Mouse (Mus musculus) liver, embryonic 11.5 days (tissue): ENCODE measurements around the gene Frmd4a. TPM values are rescaled to one million over a fixed set of nuclear protein-coding genes. Genes with fewer than 3 reads are reported as not detected.
A peak's percentile ranks its signal among the peaks of the same experiment; 100 is the strongest.

Source experiments
- ATAC-seq: fragments of 200-750 bp; cut with Nextera tagmentation; replicated peaks from 2 replicates; pipeline ENCODE4 v1.8.0; 2017; ENCODE audit warnings: moderate number of reproducible peaks, mild to moderate bottlenecking, moderate TSS enrichment, moderate library complexity; ENCODE audit not compliant: low FRiP score
- DNase-seq: peaks from one replicate; pipeline ENCODE4 v3.0.0-alpha.2; 2017; ENCODE audit warnings: low spot score
- H3K27ac ChIP-seq: fragments of 300-500 bp; sonication (generic); 2 replicates; pipeline ENCODE4 v1.5.1; 2014; ENCODE audit warnings: mild to moderate bottlenecking, low read depth, low read length, control low read depth
- H3K27me3 ChIP-seq: fragments of 300-500 bp; sonication (generic); replicated peaks from 2 replicates; pipeline ENCODE4 v1.6.1; 2014; ENCODE audit warnings: low read length, mixed read lengths; ENCODE audit not compliant: control insufficient read depth, insufficient read depth
- H3K36me3 ChIP-seq: fragments of 300-500 bp; sonication (generic); 2 replicates; pipeline ENCODE4 v1.6.1; 2014; ENCODE audit warnings: mild to moderate bottlenecking, low read length, moderate library complexity, mixed read lengths; ENCODE audit not compliant: control insufficient read depth, insufficient read depth
- H3K4me1 ChIP-seq: fragments of 300-500 bp; sonication (generic); replicated peaks from 2 replicates; pipeline ENCODE4 v1.6.1; 2014; ENCODE audit warnings: low read length, mixed read lengths; ENCODE audit not compliant: control insufficient read depth, insufficient read depth
- H3K4me2 ChIP-seq: fragments of 300-500 bp; sonication (generic); 2 replicates; pipeline ENCODE4 v1.6.1; 2014; ENCODE audit warnings: mild to moderate bottlenecking, control low read depth, moderate library complexity
- H3K4me3 ChIP-seq: fragments of 300-500 bp; sonication (generic); 2 replicates; pipeline ENCODE4 v1.5.1; 2014; ENCODE audit warnings: low read depth, low read length, control low read depth
- H3K9ac ChIP-seq: fragments of 300-500 bp; sonication (generic); 2 replicates; pipeline ENCODE4 v1.6.1; 2014; ENCODE audit warnings: low read depth, low read length, control low read depth
- H3K9me3 ChIP-seq: fragments of 300-500 bp; sonication (generic); 2 replicates; pipeline ENCODE4 v1.6.1; 2016; ENCODE audit warnings: low read length, inconsistent platforms, mixed read lengths; ENCODE audit not compliant: control insufficient read depth
- WGBS: fragments of 180-500 bp; shearing (Covaris S2); extraction: QIAGEN DNeasy Blood & Tissue Kit; methylation state at CpG from one replicate; pipeline ENCODE4 v1.1.7; 2014; 5-methylcytosine and 5-hydroxymethylcytosine counted together
- polyA plus RNA-seq: library from polyadenylated mRNA; unstranded; fragments of >200 nt; fragmentation: Nextera tagmentation; extraction: Ambion mirVana; gene quantifications from 2 replicates; pipeline ENCODE4 v1.2.1, GENCODE M21; 2014

The Frmd4a gene
- polyA plus RNA-seq, 1 experiment from 2014 or later: 18.6 TPM

- ATAC-seq: no peak
Observed at GRCm38 (mm10) chr2:4645066-4645465, 627.5 kb downstream of the Frmd4a start.

GRCm38 (mm10) chr2:4648094-4648493, 630.6 kb downstream of the Frmd4a start:
- Histone ChIP-seq H3K9ac (no peak overlapping the region), H3K4me1 (peaks cover 3% of the 10 kb centered on the region), H3K9me3 (no peaks in the 10 kb centered on the region), H3K4me3 (no peak overlapping the region), H3K4me2 (no peak overlapping the region), H3K36me3 (peaks cover 15% of the 10 kb centered on the region), H3K27me3 (no peaks in the 10 kb centered on the region), H3K27ac (no peak overlapping the region)
- WGBS: 93% methylated on average over 4 of the region's 4 CpGs
- DNase-seq (no peak), ATAC-seq (no peak)

More at GRCm38 (mm10) chr2:4645066-4645465, 627.5 kb downstream of the Frmd4a start:
- Histone ChIP-seq H3K36me3 (peaks cover 25% of the 10 kb centered on the region), H3K27ac (no peak overlapping the region), H3K4me3 (no peak overlapping the region), H3K9me3 (no peaks in the 10 kb centered on the region), H3K4me1 (no peaks in the 10 kb centered on the region; the same call in 1 of the 2 replicates), H3K27me3 (no peaks in the 10 kb centered on the region), H3K9ac (no peak overlapping the region), H3K4me2 (no peak overlapping the region)
- no peak for DNase-seq
- 88% methylated on average over 4 of the region's 4 CpGs for WGBS

- Histone ChIP-seq H3K36me3 (peaks cover 8% of the 10 kb centered on the region), H3K27me3 (no peaks in the 10 kb centered on the region), H3K4me1 (peaks cover 3% of the 10 kb centered on the region), H3K9me3 (no peaks in the 10 kb centered on the region), H3K4me2 (no peak overlapping the region), H3K9ac (no peak overlapping the region), H3K27ac (no peak overlapping the region), H3K4me3 (0 out of 2 replicates have a peak overlapping the region, but pooled peaks have one; percentile 5)
- 89% methylated on average over 2 of the region's 2 CpGs for whole genome bisulfite sequencing
- no peak for ATAC-seq
- no peak for DNase-seq
Observed at GRCm38 (mm10) chr2:4649646-4650045, 632.1 kb downstream of the Frmd4a start.

- peak; percentile 89 for DNase-seq
- Histone ChIP-seq H3K9ac (peak within 1 kb of the TSS; percentile 91), H3K27me3 (no peaks in the 10 kb centered on the region), H3K4me1 (peaks cover 3% of the 10 kb centered on the region), H3K36me3 (0 out of 2 replicates have a peak, but pooled peaks cover 4% of the 10 kb centered on the region), H3K4me2 (peak within 1 kb of the TSS; percentile 81), H3K27ac (peak within 1 kb of the TSS; percentile 54), H3K4me3 (peak within 1 kb of the TSS; percentile 95), H3K9me3 (no peaks in the 10 kb centered on the region)
- peak; percentile 93 for ATAC-seq
- WGBS: 1% methylated on average over 40 of the region's 40 CpGs
Observed at GRCm38 (mm10) chr2:4651500-4652285, 634.2 kb downstream of the Frmd4a start, which contains the start of gene Prpf18. TSS of gene Prpf18 (minus strand) at chr2:4652113.

GRCm38 (mm10) chr2:4660677-4661076, 643.2 kb downstream of the Frmd4a start:
- Histone ChIP-seq H3K36me3 (no peaks in the 10 kb centered on the region), H3K4me2 (no peak overlapping the region)
- ATAC-seq: no peak

More at GRCm38 (mm10) chr2:4660677-4661076, 643.2 kb downstream of the Frmd4a start:
- H3K4me1 ChIP-seq: no peaks in the 10 kb centered on the region
- H3K9ac ChIP-seq: no peak overlapping the region
- 65% methylated on average over 2 of the region's 2 CpGs for WGBS
- no peak for DNase-seq
- no peaks in the 10 kb centered on the region for H3K9me3 ChIP-seq
- H3K4me3 ChIP-seq: no peak overlapping the region
- H3K27me3 ChIP-seq: no peaks in the 10 kb centered on the region
- no peak overlapping the region for H3K27ac ChIP-seq
